Mouse (Mus musculus): ENCODE results near the gene Lrr1.

Gene Lrr1

DNA sequence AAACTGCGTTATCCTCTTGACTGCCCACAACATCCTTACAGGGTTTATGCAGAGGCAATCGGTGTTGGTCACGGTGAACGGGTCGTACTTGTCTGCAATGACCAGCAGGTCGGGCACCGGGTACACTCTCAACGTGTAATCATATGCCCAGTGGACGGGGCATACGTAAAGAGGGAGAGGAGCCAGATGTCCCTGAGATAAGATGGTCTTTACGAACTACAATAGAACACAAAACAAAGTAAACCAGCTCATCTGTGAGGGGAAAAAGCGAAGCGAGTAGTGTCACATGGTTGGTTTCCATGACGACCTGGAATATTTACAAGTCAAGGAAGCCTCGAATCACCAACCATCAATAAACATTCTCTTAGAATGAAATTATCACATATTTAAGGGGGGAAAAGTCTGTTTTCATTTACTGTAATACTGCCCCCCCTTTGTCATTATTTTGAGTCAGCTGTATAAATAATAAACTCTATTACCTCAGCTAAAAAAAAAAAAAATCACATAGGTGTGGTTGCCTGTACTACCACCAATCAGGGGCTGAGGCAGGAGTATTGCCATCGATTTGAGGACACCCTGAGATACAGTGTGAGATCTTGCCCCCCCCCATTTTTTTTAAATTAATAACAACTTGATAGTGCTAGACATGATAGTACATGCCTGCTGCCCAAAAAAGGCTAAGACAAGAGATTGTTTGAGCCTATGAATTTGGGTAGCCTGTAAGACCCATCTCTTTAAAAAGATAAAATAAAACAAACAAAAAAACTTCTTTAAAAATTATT lies 35.6 kb downstream of the Lrr1 start, which contains the start of gene Gm49384:
Gene Gm49384 (minus strand): TSS at position 216 of the 782 bp plus-strand sequence.
- DNase-seq: no peak

DNA sequence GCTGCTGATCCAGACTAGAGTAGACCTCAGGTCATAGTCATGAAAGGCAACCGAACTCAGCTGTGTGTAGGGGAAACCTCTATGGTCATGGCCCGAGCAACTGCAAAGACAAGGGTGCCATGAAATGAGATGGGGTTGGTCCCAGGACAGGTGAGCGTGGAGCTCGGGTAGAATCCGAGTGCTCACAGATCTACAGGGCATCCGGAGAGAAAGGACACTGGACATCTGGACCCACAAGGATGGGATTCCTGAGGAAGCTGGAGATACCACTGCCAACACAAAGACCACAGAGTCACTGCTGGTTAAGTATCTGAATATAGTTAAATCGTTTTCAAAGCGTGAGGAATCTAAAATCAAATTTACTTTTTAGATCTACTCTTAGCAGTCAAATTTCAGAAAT lies 38.8 kb downstream of the Lrr1 start:
- no peak for DNase-seq

DNA sequence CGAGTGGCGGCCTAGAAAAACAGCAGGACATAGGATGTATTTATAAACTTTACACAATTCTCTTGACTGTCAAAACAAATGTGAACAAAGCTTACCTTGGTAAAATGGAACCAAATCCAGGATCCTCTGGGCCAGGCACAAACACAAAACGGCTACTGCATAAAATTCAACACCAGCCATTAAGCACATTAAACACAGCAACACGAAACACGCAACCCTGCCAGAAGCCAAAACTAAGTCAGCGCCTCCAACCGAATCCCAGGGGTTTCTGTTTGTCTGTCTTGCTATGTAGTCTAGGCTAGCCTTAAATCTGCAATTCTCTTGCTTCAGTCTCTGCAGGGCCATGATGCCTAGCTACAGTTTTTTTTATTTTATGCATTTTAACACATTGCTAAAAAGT lies 39.3 kb downstream of the Lrr1 start:
- DNase-seq: no peak

DNA sequence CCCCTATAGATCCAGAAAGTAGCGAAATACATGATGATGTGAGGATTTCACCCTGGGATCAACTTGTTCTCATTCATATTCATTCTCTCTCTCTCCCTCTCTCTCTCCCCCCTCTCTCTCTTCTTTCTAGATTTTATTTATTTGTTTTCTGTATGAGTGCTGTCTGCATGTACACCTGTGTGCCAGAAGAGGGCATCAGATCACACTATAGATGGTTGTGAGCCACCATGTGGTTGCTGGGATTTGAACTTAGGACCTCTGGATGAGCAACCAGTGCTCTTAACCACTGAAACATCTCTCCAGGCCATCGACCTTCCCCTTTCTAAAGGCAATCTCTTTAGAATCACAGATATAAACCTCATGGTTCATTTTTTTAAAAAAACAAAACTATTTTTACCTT lies 39.9 kb downstream of the Lrr1 start:
- no peak for DNase-seq

DNA sequence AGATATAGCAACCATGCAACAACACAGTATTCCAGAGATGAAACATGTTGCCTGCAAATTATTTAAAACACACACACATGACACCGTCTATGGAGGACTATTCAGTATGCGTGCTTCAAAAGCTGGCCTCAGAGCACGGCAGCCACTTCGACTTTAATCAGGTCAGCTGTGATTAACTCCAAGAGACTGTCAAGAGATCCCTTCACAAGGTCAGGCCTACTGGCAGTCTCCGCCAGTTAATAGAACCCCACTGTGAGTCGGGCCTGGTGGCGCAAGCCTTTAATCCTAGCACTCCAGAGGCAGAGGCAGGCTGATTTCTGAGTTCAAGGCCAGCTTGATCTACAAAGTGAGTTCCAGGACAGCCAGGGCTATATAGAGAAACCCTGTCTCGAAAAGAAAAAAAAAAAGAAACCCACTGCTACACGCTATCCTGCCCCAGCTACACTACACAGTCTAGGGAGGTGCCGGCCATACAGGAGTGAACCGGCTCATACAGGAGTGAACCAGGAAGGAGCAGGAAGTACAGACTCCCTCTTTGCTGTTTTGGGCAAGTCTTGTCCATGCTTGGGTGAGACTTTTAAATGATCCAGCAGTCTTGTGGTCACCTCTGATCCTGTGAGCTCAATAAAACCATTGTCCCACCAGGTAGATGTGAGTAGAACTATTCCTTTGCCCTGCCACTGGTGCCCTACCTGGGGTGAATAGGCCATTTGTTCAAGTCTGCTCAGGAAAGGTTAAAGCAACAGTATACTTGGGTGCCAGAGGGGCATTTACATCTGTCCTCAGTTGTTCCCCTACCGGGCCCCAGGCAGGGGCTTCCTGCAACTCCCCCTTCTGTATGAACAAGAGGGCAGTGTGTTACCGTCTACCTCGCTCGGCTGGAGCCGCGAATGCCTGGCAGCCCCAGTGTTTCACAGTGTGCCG lies 41.7 kb downstream of the Lrr1 start:
- DNase-seq: no peak

DNA sequence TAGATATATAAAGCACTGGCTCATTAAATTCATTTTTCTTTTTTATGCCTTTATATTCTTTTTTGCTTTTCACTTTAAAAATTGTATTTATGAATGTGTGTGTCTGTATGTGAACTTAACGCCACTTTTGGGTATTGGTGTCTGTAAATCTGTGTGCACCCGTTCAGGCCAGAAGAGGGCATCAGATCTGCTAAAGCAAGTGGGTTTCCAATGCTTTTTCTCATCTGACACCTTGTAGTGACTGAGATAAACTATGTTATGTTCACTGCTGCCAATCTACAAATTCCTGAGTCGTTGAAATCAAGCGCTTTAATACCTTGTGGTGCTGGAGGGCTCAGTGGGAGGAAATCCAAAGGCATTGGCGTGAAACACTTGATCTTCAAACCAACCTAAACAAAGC lies 42.4 kb downstream of the Lrr1 start:
- no peak for DNase-seq

DNA sequence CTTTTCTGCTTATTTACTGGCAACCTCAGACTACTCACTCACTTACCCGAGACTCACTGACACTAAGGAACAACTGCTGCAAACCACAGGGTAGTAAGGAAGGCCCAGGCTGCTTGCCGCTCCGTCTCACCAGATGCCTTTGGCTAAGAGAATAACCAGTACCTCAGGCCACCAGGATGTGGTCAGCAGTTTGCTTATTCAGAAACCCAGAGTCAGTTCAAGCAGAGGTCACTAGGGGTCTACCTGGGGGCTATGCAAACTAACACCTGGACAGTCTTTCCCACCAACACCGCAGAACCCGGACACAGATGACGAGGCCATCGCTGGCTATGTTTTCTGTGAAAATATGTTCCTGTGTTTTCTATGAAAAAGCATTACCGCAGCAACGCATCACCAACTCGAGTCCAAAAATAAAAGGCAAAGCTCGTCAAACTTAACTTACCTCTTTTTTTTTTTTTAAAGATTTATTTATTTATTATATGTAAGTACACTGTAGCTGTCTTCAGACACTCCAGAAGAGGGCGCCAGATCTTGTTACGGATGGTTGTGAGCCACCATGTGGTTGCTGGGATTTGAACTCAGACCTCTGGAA lies 44.7 kb downstream of the Lrr1 start:
- DNase-seq: no peak

DNA sequence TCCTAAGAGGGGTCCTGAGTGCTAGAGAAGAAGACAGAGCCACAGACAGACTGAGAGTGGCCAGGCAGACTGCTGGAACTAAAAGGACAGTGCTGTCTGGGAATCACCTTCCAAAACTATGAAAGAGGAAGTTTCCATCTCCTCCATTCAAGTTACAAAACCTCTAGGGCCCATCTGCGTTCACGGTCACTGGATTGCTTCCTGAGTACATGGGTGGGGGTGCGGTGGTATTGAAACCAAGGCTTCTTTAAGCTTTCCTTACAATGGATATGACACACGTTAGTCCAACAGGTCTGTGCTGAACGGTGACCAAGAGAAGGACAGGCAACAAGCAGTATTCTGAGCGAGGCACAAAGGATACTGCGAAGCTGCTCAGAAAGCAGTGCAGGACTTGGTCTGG lies 45.8 kb downstream of the Lrr1 start:
- DNase-seq: no peak

DNA sequence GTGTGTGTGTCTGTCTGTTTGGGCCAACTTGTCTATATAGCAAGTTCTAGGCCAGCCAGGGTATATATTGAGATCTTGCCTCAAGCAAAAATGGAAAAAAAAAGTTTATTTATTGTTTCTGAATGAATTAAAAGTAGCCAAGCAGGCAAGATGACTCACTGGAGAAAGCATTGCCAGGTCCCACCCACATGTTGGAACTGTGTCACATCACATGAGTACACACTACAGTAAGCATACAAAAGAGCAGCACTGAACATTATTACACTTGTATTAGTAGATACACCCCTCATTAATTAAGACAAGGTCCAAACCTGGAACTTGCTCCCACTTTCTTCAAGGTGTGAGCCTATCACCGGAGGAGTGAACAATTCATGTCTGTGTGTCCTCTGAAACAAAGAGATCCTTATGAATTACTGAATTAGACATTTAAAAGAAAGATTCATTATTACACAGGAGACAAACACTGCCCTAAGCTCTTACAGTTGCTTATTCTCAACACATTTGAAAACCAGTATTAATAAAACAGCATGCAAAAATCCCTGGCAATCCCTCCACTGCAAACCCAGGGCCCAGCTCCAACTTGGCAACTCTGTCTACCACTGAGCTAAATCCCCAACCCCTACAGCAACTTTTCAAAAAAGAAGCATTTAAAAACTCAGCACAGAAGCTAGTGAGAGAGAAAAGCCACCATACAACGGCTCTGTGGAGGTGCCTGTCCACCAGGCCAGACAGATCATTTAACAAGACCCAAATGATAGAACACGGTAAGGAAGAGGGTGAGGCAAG lies 46.6 kb downstream of the Lrr1 start:
- no peak for DNase-seq

DNA sequence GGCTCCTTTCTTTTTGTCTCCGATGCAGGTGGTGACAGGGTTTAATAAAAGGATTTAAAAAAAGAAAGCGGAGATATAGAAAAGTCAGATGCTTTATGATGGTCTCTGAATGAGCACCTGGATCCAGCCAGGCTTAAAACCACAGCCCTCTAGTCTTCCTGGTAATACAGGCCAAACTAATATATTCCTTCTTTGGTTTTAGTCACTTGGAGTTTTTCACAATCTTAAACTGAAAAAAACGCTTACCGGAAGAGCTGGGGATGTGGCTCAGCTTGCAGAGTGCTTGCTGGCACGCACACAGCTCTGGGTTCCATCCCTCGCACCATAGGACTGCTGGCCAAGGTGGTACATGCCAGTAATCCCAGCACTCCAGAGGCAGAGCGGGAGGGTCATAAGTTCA lies 48.0 kb downstream of the Lrr1 start:
- DNase-seq: no peak

DNA sequence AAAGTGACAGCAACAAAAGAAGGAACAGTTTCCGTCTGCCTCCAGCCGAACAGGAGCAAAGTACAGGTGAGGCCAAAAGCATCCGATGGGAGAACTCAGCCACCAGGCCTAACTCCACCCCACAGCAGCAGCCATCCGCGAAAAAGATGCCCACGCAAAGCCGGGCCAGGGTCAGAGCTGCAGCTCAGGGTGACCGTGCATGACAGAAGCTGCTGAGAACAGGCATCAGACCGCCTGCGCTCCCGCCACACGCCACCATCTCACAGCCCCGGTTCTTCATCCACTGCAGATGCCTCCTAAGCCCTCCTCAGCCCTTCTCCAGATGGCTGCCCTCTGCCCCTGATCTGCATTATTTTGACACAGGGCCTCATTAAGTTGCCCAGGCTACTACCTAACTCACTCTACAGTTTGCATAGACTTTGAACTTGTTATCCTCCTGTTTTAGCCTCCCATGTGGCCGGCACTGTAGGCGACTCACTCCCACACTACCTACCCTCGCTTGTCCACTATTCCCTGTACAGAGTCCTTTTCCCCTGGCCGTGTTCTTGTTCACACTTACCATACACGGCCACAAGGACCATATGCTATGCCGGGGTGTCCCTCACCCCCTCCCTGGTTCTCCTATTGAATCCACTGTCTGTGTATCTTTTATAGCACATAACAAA lies 52.1 kb downstream of the Lrr1 start:
- no peak for DNase-seq

DNA sequence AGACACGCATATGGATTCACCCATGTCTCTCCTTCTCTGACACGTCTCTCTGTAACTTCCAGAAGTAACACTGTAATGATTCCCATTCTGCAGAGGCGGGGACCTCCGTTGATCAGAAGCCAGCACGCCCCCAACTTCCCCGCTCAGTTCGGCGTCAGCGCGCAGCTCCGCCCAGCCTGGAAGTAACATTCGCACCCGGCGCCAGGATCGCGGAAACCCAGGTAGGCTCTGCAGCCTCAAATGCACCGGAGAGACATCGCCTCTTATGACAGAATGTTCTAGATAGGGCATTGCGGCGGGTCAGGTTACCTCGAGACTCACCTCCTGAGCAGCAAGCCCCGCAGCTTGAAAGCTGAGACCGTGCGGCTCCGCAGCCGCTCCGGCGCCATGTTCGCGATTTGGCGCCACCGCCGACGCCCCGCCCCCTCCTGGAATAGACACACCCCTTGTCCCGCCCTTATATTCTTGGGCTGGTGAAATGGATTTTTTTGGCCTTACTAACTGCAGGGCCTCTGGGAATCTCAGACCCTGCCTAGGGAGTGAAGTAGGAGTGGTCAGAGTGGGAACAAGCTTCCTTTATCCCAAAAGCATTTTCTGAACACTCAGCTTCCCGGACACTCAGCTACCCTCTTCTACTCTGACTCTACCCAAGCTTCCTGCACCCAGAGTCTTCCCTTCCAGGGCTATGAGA lies 59.3 kb downstream of the Lrr1 start, which contains the start of gene Pole2:
Gene Pole2 (minus strand): TSS at position 420 of the 691 bp plus-strand sequence.
- peak; percentile 78 to 89 for DNase-seq
